ENCODE assay signal across 11 mouse cellular contexts in the genomic region with DNA sequence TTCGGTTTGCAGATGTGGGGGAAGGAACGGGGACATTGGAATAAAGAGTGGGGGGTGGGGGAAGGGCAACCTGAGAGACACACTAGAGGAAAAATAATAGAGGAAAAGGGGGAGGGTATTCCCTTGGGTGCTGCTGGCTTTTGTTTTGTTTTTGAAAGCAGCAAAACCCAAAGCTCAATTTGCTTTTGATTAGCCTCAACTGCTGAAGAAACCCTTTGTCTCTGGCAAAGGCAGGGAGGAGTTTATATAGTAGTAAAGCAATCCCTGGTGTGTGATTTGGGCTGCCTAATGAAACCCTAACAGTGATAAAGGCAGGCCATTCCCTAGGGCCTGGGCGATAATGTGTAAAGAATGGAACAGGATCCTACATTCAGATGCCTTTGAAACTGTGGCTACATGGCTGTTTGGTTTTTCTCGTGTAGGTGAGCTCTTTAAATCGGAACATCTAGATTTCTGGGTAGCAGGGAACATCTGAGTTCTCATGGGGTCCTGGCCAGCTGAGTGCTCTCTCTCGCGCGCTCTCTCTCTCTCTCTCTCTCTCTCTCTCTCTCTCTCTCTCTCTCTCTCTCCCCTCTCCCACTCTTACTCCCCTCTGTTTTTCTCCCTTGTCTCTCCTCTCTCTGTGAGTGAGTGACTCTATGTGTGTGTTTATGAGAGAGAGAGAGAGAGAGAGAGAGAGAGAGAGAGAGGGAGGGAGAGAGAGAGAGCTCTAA. TPM values are rescaled to one million over a fixed set of nuclear protein-coding genes. Genes with fewer than 3 reads are reported as not detected.
DNase-seq lines count a peak whose midpoint lies in the region; ATAC-seq and TF ChIP-seq lines count a peak whose summit lies in the region.
"Had no signal": no experiment of that assay in that cellular context is flagged by ENCODE, and none has a peak within 500 bp of the region (broad histone marks: within the 10 kb centered on the region; RNA-seq: fewer than 3 reads in every experiment).

No protein-coding gene starts in this region.

- 49% methylated on average over 8 of the region's 8 CpGs for WGBS in intestine, embryonic 14.5 days
- 42% methylated on average over 8 of the region's 8 CpGs for WGBS in intestine, postnatal 0 days
- WGBS in embryonic facial prominence, embryonic 10.5 days, result 21% methylated on average over 8 of the region's 8 CpGs
- 9% methylated on average over 8 of the region's 8 CpGs for WGBS in hindbrain, embryonic 13.5 days
- WGBS in midbrain, embryonic 13.5 days, result 21% methylated on average over 8 of the region's 8 CpGs

- no peak for TF ChIP-seq CTCF in intestine, postnatal 0 days (IDR thresholded peaks at IDR 0.05; ENCODE audit: low read depth)

- no peaks in the 10 kb centered on the region for H3K36me3 ChIP-seq in intestine, embryonic 14.5 days (ENCODE audit: control insufficient read depth, insufficient read depth, low read length)
- no peaks in the 10 kb centered on the region for H3K36me3 ChIP-seq in intestine, postnatal 0 days (ENCODE audit: control insufficient read depth, insufficient read depth)
- H3K36me3 ChIP-seq in embryonic facial prominence, embryonic 10.5 days (replicated peaks), result no peaks in the 10 kb centered on the region
- H3K36me3 ChIP-seq in hindbrain, embryonic 13.5 days, result no peaks in the 10 kb centered on the region
- H3K36me3 ChIP-seq in midbrain, embryonic 13.5 days, result no peaks in the 10 kb centered on the region

- H3K27me3 ChIP-seq in intestine, embryonic 14.5 days (replicated peaks; ENCODE audit: control insufficient read depth, insufficient read depth, low read length), result no peaks in the 10 kb centered on the region
- H3K27me3 ChIP-seq in intestine, postnatal 0 days (replicated peaks; ENCODE audit: control insufficient read depth, insufficient read depth, low read length), result no peaks in the 10 kb centered on the region
- no peaks in the 10 kb centered on the region for H3K27me3 ChIP-seq in embryonic facial prominence, embryonic 10.5 days (replicated peaks; ENCODE audit: low read depth, poor library complexity, severe bottlenecking)
- no peaks in the 10 kb centered on the region for H3K27me3 ChIP-seq in hindbrain, embryonic 13.5 days
- no peaks in the 10 kb centered on the region for H3K27me3 ChIP-seq in midbrain, embryonic 13.5 days

- no peak overlapping the region for H3K9ac ChIP-seq in intestine, embryonic 14.5 days (ENCODE audit: low read length)
- no peak overlapping the region for H3K9ac ChIP-seq in intestine, postnatal 0 days (ENCODE audit: low read depth, low read length)
- 0 out of 2 replicates have a peak overlapping the region, but pooled peaks have one; percentile 26 for H3K9ac ChIP-seq in hindbrain, embryonic 13.5 days
- H3K9ac ChIP-seq in midbrain, embryonic 13.5 days (replicated peaks), result no peak overlapping the region

- no peaks in the 10 kb centered on the region for H3K9me3 ChIP-seq in intestine, embryonic 14.5 days (ENCODE audit: control insufficient read depth, low read length)
- no peaks in the 10 kb centered on the region for H3K9me3 ChIP-seq in intestine, postnatal 0 days (ENCODE audit: control insufficient read depth)
- no peaks in the 10 kb centered on the region for H3K9me3 ChIP-seq in embryonic facial prominence, embryonic 10.5 days
- H3K9me3 ChIP-seq in hindbrain, embryonic 13.5 days, result no peaks in the 10 kb centered on the region
- H3K9me3 ChIP-seq in midbrain, embryonic 13.5 days, result no peaks in the 10 kb centered on the region

- ATAC-seq in intestine, embryonic 14.5 days (replicated peaks; ENCODE audit: low FRiP score, low TSS enrichment, low read depth), result no peak
- no peak for ATAC-seq in intestine, postnatal 0 days
- peak; percentile 79 for ATAC-seq in hindbrain, embryonic 13.5 days (ENCODE audit: low FRiP score)
- ATAC-seq in midbrain, embryonic 13.5 days, result peak; percentile 64; the same call in 1 of the 2 replicates
- ATAC-seq: activated CD4-positive, CD25-positive, alpha-beta regulatory T cell, adult 4 months had no signal

- no peak overlapping the region for H3K4me3 ChIP-seq in intestine, embryonic 14.5 days (ENCODE audit: low read depth, low read length)
- no peak overlapping the region for H3K4me3 ChIP-seq in intestine, postnatal 0 days (ENCODE audit: low read depth, low read length)
- H3K4me3 ChIP-seq in embryonic facial prominence, embryonic 10.5 days, result peak overlapping the region; percentile 54
- peak overlapping the region; percentile 29; the same call in 1 of the 2 replicates for H3K4me3 ChIP-seq in hindbrain, embryonic 13.5 days
- no peak overlapping the region for H3K4me3 ChIP-seq in midbrain, embryonic 13.5 days (replicated peaks)

- no peak overlapping the region for H3K27ac ChIP-seq in intestine, embryonic 14.5 days (ENCODE audit: low read depth)
- H3K27ac ChIP-seq in intestine, postnatal 0 days (ENCODE audit: low read depth, low read length), result no peak overlapping the region
- peak overlapping the region; percentile 61 for H3K27ac ChIP-seq in embryonic facial prominence, embryonic 10.5 days (replicated peaks)
- H3K27ac ChIP-seq in hindbrain, embryonic 13.5 days, result peak overlapping the region; percentile 62
- no peak overlapping the region for H3K27ac ChIP-seq in midbrain, embryonic 13.5 days

- H3K4me1 ChIP-seq in intestine, embryonic 14.5 days (replicated peaks; ENCODE audit: control insufficient read depth, insufficient read depth, low read length), result no peaks in the 10 kb centered on the region
- H3K4me1 ChIP-seq in intestine, postnatal 0 days (replicated peaks; ENCODE audit: control insufficient read depth, insufficient read depth, low read length), result no peaks in the 10 kb centered on the region
- peaks cover 23% of the 10 kb centered on the region for H3K4me1 ChIP-seq in embryonic facial prominence, embryonic 10.5 days
- H3K4me1 ChIP-seq in hindbrain, embryonic 13.5 days (replicated peaks), result peaks cover 23% of the 10 kb centered on the region
- peaks cover 22% of the 10 kb centered on the region for H3K4me1 ChIP-seq in midbrain, embryonic 13.5 days (replicated peaks)

- peak overlapping the region; percentile 43; the same call in 1 of the 2 replicates for H3K4me2 ChIP-seq in intestine, embryonic 14.5 days (ENCODE audit: low read length)
- H3K4me2 ChIP-seq in intestine, postnatal 0 days (replicated peaks; ENCODE audit: low read depth), result no peak overlapping the region
- peak overlapping the region; percentile 52 for H3K4me2 ChIP-seq in hindbrain, embryonic 13.5 days
- peak overlapping the region; percentile 53 for H3K4me2 ChIP-seq in midbrain, embryonic 13.5 days (replicated peaks)

- no peak for DNase-seq in intestine, embryonic 14.5 days (ENCODE audit: low spot score)
- DNase-seq in embryonic facial prominence, embryonic 10.5 days (ENCODE audit: low spot score), result peak; percentile 26
- no peak for DNase-seq in c-Kit-positive CD71-positive TER-119-positive erythroid progenitor cells, embryonic 14.5 days (ENCODE audit: low spot score)
- DNase-seq in cerebellum, postnatal 25 days, result no peak
- no peak for DNase-seq in right cerebral cortex, postnatal 25 days
- DNase-seq: cerebellum, postnatal 14 days; layer of hippocampus, adult 9-11 months had no signal

RNA-seq across cellular contexts. Expression of gene Itga8, which starts 26.8 kb away (rescaled TPM):
- polyA plus RNA-seq in intestine, embryonic 14.5 days (2014; fragmentation: Nextera tagmentation; extraction: Ambion mirVana), result 27.5 and 33.0 TPM in 2 replicates
- polyA plus RNA-seq in intestine, postnatal 0 days (2015; fragmentation: Nextera tagmentation; extraction: Ambion mirVana), result 5.2 and 5.5 TPM in 2 replicates
- 8.0 and 8.3 TPM in 2 replicates for polyA plus RNA-seq in embryonic facial prominence, embryonic 10.5 days (2016; fragmentation: Nextera tagmentation; extraction: Ambion mirVana)
- 2.3 and 2.4 TPM in 2 replicates for polyA plus RNA-seq in hindbrain, embryonic 13.5 days (2015; fragmentation: Nextera tagmentation; extraction: Ambion mirVana)
- polyA plus RNA-seq in midbrain, embryonic 13.5 days (2015; fragmentation: Nextera tagmentation; extraction: Ambion mirVana), result 0.95 and 1.7 TPM in 2 replicates
- polyA plus RNA-seq: activated CD4-positive, CD25-positive, alpha-beta regulatory T cell, adult 4 months had no signal

Comparison
In these comparisons a context has a peak if more than half of its experiments do, and no peak if none do; other contexts are left out.
1. ATAC-seq: peak in hindbrain, embryonic 13.5 days (single experiment) and midbrain, embryonic 13.5 days (single experiment); none in intestine, embryonic 14.5 days (single experiment) and intestine, postnatal 0 days (single experiment).
2. H3K27ac ChIP-seq: peak in embryonic facial prominence, embryonic 10.5 days (single experiment) and hindbrain, embryonic 13.5 days (single experiment); none in intestine, embryonic 14.5 days (single experiment), intestine, postnatal 0 days (single experiment) and midbrain, embryonic 13.5 days (single experiment).
3. H3K4me3 ChIP-seq: peak in embryonic facial prominence, embryonic 10.5 days (single experiment) and hindbrain, embryonic 13.5 days (single experiment); none in intestine, embryonic 14.5 days (single experiment), intestine, postnatal 0 days (single experiment) and midbrain, embryonic 13.5 days (single experiment).